Mouse (Mus musculus) 416B (cell line): ENCODE data around the gene Upk3b.
"Not testable (repeated sequence)": the region's sequence is repeated elsewhere in the genome, so short reads cannot be mapped to it uniquely, and the experiment has no call there.

Experiments
- DNase-seq: peaks from one replicate; pipeline ENCODE4 v3.0.0; 2011; ENCODE audit warnings: low read depth

Gene Upk3b

GRCm38 (mm10) chr5:136034868-136035267 lies 3.4 kb upstream of the Upk3b start:
- DNase-seq = no peak

GRCm38 (mm10) chr5:136035285-136035684 lies 3.0 kb upstream of the Upk3b start:
- no peak for DNase-seq

- no peak for DNase-seq
Observed at GRCm38 (mm10) chr5:136036667-136037066, 1.6 kb upstream of the Upk3b start.

DNA sequence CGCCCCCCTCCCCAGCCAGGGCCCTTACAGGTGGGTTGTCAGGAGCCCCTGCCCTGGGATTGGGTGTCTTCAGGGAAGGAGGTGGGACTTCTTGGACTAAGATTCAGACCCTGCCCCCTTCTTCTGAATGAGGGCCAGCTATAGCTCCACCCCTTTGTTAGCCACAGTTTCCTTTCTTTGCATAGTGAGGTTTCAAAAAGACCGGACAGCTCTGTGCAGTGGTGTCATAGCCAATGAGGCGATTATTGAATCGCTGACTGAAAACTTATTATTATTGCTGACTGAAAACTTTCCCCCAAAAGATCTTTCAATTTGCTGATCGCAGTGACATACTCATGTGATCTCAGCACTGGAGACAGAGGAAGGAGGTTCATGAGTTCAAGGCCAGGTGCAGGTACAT lies 1.9 kb downstream of the Upk3b start:
- DNase-seq = peak; percentile 91

- DNase-seq = peak; percentile 41
Observed at GRCm38 (mm10) chr5:136041260-136041659, 3.0 kb downstream of the Upk3b start.

DNA sequence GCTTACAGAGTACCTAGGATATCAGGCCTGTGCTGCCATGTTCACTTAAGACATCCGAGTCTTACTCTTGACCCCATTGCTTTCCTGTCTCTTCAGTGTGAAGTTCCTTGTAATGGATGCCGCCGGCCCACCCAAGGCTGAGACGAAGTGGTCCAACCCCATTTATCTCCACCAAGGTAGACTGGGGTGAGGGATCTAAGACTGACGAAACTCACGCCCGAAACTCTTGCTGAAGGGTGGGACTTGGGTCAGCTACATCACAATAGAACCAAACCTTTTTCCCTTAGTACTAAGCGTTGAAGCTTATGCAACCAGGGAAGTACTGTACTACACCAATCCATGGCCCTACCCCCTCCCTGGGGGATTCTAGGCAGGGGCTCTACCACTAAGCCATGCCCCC lies 3.4 kb downstream of the Upk3b start:
- no peak for DNase-seq

DNA sequence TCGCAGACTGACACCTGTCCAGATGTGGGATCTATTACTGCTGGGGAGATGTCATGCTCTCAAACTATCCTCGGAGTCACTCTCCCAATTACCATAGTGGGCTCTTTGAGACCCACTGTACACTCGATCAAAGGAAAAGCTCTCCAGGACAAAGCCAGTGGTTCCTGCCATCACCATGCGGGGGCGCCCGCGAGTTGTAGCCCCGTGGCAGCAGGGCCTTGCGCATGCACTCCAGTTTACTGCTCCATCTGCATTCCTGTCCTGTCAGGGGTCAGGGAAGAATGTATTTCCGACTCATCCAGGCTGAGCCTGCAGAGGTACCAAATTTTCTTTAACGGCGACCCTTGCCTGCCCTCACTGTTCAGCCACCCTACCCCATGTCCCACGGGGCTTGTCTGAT lies 6.6 kb downstream of the Upk3b start:
- DNase-seq = peak; percentile 47

DNA sequence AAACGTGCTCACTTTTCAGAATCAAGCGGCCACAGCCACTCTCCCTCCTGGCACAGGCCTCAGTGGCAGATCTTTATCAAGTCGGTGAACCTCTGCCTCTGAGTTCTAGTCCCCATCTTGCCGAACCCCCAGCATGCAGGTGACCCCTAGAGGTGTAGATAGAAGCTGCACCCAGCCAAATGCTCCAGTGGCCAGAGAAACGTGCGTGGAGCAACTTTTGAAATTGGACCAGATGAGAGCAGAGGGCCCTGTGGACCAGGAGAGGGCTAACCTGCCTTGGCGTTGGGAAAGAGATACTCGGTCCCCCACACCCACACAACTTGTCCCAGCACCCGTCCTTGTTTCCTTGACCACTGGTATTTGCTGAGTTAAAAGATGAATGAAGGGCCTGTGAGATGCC lies 7.1 kb downstream of the Upk3b start:
- DNase-seq = peak; percentile 62

- DNase-seq = peak; percentile 77
Observed at GRCm38 (mm10) chr5:136045987-136046386, 7.7 kb downstream of the Upk3b start.

- not testable (repeated sequence) for DNase-seq
Observed at GRCm38 (mm10) chr5:136048541-136048940, 10.2 kb downstream of the Upk3b start.

DNA sequence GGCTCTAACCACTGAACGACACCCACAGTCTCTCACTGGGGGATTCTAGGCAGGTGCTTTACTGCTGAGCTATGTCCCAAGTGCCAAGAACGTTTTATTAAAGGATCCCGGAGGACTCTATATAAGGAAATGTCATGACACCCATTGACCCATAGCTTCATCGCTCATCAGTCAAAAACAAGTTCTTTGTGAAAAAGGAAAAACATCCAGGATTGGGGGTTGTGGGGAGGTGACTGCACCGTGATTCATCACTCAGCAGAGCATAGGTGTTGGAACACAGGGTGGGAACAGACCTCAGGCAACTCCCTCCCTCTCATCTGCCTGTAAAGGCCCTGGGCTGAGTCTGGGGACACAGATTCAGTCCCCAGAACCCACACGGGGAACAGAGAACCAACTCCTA lies 11.6 kb downstream of the Upk3b start:
- no peak for DNase-seq

DNA sequence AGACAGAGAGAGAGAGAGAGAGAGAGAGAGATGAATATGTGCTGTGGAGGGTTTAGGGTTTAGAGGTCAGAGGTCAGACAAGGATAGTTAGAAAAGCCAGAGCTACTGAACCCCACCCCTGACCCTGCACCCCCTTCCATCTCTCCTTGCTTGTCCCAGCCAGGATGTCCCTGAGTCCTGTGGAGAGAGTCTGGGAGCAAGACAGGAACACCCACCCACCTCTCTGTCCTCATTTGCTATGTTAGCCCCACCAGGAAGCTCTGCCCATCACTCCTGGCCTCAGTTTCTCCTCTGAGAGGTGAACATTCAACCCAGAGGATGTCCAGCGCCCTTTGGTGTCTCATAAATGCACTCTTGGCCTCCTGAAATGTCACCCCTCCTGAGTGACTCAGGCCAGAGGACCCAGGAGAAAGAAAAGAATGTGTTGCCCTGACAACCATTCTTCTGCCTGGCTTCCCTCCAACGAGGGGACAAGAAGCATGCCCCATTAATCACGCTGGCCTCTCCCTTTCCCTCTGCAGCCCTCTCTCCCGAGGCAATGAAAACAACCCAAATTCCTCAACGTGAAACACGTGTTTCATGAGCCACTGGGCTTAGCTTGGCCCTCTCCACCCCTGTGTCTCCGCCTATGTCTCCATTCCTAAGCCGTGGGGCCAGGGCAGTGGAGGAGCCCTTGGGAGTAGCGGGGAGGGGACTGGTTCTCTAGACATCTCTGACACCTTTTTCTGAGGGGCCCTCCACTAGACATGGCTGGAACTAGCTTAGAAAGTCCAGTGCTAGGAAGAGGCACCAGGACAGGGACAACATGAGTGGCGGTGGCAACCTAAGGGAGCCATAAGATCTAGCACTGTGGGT lies 13.2 kb downstream of the Upk3b start:
- DNase-seq = no peak

GRCm38 (mm10) chr5:136052861-136053655 lies 14.8 kb downstream of the Upk3b start:
- DNase-seq = peak; percentile 26

DNA sequence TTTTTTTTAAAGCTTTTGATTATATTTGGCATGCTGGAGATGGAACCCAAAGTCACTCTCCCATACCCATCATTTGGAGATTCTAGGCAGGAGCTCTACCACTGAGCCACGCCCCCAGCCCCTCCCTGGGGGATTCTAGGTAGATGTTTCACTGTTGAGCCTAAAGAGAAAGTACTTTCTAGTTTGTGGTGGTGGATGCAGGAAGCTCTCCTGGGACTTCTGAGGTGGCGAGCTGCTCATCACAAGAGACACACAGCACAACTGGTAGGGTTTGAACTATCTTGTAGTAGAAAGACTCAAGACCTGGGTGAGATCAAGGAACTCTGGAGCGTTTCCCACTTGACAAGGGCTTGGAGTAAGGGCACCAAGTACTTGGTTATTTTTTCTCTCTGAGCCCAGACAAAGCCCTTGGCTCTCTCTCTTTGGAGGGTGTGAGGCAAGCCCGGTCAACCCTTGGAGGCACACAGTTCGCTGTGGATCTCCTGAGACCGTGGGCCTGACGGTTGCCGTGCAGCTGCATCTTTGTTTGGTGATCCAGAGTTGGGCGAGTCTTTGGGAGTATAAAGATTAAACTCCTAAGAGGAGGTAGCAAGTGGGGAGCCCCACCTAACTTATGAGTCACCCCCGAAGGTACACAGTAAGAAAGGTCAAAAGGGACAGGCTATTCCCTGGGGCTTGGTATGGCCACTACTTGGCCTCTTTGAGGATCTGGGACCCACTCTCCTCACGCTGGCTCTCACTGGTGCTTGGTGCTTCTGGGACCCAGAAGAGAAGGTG lies 16.2 kb downstream of the Upk3b start, which contains the start of gene Upk3bl:
Gene Upk3bl, plus strand, starts transcription at position 192 of the 777 bp plus-strand sequence.
- no peak for DNase-seq

GRCm38 (mm10) chr5:136056062-136056461 lies 17.8 kb downstream of the Upk3b start:
- DNase-seq = no peak

- DNase-seq = no peak
Observed at GRCm38 (mm10) chr5:136057085-136057484, 18.8 kb downstream of the Upk3b start.

GRCm38 (mm10) chr5:136061567-136061966 lies 23.3 kb downstream of the Upk3b start:
- peak; percentile 70 for DNase-seq

GRCm38 (mm10) chr5:136063920-136064319 lies 25.6 kb downstream of the Upk3b start:
- DNase-seq = no peak

DNA sequence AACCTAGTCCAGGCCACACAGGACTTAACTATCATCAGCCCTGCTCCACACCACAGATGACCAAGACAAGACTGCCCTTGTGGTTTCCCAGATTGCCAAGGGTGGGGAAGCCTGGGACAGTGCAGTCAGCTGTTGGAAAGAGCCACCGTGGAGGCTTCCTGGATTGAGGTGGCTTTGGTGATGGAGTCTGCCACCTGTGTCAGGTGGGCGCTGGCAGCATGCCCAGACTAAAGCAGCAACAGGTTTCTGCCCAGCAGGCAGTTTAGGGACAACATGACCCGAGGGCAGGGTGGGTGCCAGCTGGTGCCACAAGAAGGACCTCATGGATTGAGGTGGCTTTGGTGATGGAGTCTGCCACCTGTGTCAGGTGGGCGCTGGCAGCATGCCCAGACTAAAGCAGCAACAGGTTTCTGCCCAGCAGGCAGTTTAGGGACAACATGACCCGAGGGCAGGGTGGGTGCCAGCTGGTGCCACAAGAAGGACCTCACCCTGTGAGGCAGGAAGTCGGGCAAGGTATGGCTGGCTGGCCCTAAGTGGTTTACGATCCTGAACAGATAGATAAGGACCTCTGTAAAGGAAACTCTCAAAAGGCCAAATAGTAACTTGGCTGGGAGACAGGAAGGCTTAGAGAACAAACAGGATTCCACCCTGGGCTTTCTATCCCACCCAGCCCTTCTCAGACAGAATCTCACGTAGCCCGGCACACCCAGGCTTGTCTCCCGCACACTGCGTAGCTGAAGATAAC lies 28.3 kb downstream of the Upk3b start:
- DNase-seq = peak; percentile 81

GRCm38 (mm10) chr5:136069411-136069810 lies 31.1 kb downstream of the Upk3b start:
- no peak for DNase-seq

DNA sequence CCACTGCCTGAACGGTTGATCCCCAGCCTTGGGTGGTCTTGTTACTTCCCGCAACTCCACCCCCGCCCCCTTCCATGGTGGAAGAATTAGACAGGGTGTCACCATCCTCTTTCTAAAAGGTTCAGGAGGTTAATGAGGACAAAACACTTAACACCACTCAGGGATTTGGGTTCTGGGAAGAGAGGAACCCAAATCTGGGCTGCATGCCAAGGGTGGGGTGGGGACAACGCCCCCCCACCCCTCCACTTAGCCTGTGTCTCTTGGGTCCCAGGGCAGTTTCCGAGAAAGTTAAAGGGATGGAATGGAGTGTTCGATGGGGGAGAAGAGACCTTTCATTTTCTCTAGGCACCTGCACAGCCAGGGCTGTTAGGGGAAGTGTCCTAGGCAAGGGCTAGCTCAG lies 34.8 kb downstream of the Upk3b start:
- no peak for DNase-seq

DNA sequence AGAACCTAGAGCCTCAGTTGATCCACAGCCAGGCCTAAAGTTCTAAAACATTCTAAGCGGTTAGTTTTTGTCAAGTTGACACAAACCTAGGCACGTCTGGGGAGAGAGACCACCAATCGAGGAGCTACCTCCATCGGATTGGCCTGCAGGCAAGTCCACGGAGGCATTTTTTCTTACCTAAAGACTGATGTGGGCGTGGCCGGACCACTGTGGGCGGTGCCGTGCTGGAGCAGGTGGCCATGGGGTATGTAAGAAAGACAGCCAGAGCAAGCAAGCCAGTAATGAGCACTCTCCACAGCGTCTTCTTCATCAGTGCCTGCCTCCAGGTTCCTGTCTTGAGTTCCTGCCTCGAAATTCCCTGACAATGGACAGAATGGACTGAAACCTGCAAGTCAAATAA lies 35.2 kb downstream of the Upk3b start:
- no peak for DNase-seq
